Mouse (Mus musculus) midbrain, postnatal 0 days (tissue): ENCODE results near the gene 4932438H23Rik. TPM values are rescaled to one million over a fixed set of nuclear protein-coding genes. Genes with fewer than 3 reads are reported as not detected.

ENCODE experiments used
- ATAC-seq: fragments of 200-750 bp; cut with Nextera tagmentation; 2 replicates; pipeline ENCODE4 v1.8.0; 2017; ENCODE audit warnings: moderate number of reproducible peaks, mild to moderate bottlenecking, moderate TSS enrichment, moderate library complexity; ENCODE audit not compliant: low FRiP score
- DNase-seq: peaks from one replicate; pipeline ENCODE4 v3.0.0-alpha.2; 2015; ENCODE audit warnings: low spot score
- H3K27ac ChIP-seq: fragments of 300-500 bp; sonication (generic); 2 replicates; pipeline ENCODE4 v1.5.1; 2014; ENCODE audit warnings: low read depth, mild to moderate bottlenecking, low read length, mixed read lengths
- H3K27me3 ChIP-seq: fragments of 300-500 bp; sonication (generic); 2 replicates; pipeline ENCODE4 v1.6.1; 2014; ENCODE audit warnings: low read length, control low read depth, mixed read lengths; ENCODE audit not compliant: insufficient read depth
- H3K36me3 ChIP-seq: fragments of 300-500 bp; sonication (generic); 2 replicates; pipeline ENCODE4 v1.6.1; 2014; ENCODE audit warnings: low read length, control low read depth, mixed read lengths; ENCODE audit not compliant: insufficient read depth
- H3K4me1 ChIP-seq: fragments of 300-500 bp; sonication (generic); 2 replicates; pipeline ENCODE4 v1.6.1; 2014; ENCODE audit warnings: mild to moderate bottlenecking, control low read depth, antibody characterized with exemption, low read length, mixed read lengths; ENCODE audit not compliant: insufficient read depth
- H3K4me2 ChIP-seq: fragments of 300-500 bp; sonication (generic); 2 replicates; pipeline ENCODE4 v1.6.1; 2014; ENCODE audit warnings: low read depth, mild to moderate bottlenecking, low read length, mixed read lengths; ENCODE audit not compliant: poor library complexity, severe bottlenecking
- H3K4me3 ChIP-seq: fragments of 300-500 bp; sonication (generic); 2 replicates; pipeline ENCODE4 v1.5.1; 2014; ENCODE audit warnings: low read depth, mild to moderate bottlenecking, low read length, moderate library complexity
- H3K9ac ChIP-seq: fragments of 300-500 bp; sonication (generic); replicated peaks from 2 replicates; pipeline ENCODE4 v1.6.1; 2014; ENCODE audit warnings: mild to moderate bottlenecking, low read length, moderate library complexity, mixed read lengths; ENCODE audit not compliant: poor library complexity, severe bottlenecking
- H3K9me3 ChIP-seq: fragments of 300-500 bp; sonication (generic); 2 replicates; pipeline ENCODE4 v1.6.1; 2016; ENCODE audit warnings: low read length, control low read depth
- CTCF ChIP-seq: IDR thresholded peaks from 2 replicates; pipeline ENCODE4 v1.5.1; 2016; ENCODE audit warnings: antibody characterized with exemption, mild to moderate bottlenecking
- WGBS: fragments of 180-500 bp; shearing (Covaris S2); extraction: QIAGEN DNeasy Blood & Tissue Kit; methylation state at CpG from one replicate; pipeline ENCODE4 v1.1.7; 2014; 5-methylcytosine and 5-hydroxymethylcytosine counted together
- polyA plus RNA-seq: library from polyadenylated mRNA; unstranded; fragments of >200 nt; fragmentation: Nextera tagmentation; extraction: Ambion mirVana; gene quantifications from 2 replicates; pipeline ENCODE4 v1.2.1, GENCODE M21; 2015
- total RNA-seq: library from RNA; depleted of rRNA; stranded (reverse); fragments of >200 nt; gene quantifications from 2 replicates; pipeline ENCODE4 v1.2.3, GENCODE M21; 2014

The 4932438H23Rik gene
- total and polyA plus RNA-seq, 2 experiments from 2014 or later = 0.77 to 0.81 TPM

DNA sequence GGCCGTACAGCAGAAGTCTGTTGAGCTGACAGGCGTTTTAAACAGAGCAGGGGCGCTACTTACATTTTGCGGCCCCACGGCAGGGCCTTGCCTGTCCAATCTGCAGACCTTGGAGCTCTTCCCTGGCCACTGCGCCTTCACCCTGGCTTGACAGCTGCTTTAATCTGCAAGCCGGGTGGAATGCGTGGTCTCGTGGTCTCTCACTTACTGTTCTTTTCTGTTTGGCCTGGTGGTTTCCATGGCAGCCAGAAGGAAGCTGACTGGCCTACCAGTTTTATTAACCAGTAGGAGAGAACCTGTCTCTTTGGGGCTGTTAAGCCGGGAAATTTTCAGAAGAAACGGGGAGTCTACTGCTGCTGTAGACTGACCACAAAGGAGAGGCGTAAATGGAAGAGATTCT, 26.0 kb downstream of the 4932438H23Rik start:
- Histone ChIP-seq H3K9ac (no peak overlapping the region), H3K4me1 (no peaks in the 10 kb centered on the region), H3K4me2 (peak overlapping the region; percentile 34), H3K27me3 (no peaks in the 10 kb centered on the region), H3K4me3 (no peak overlapping the region), H3K36me3 (no peaks in the 10 kb centered on the region), H3K9me3 (no peaks in the 10 kb centered on the region), H3K27ac (peak overlapping the region; percentile 4; the same call in 1 of the 2 replicates)
- peak; percentile 74 for DNase-seq
- ATAC-seq = peak; percentile 35; the same call in 1 of the 2 replicates
- TF ChIP-seq CTCF = no peak
- WGBS = 12% methylated on average over 12 of the region's 12 CpGs

DNA sequence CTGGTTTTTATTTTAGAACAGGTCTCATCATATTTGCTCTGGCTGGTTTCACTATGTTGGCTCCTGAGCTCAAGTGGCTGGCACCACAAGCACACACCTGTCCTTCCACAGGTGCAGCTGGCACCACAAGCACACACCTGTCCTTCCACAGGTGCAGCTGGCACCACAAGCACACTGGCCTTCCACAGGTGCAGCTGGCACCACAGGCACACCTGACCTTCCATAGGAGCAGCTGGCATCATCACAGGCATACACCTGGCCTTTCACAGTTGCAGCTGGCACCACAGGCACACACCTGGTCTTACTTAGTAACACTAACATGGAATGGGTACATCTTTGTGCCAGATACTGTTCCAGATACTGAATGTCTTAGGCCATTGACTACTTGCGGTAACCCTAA, 27.8 kb downstream of the 4932438H23Rik start:
- no peaks in the 10 kb centered on the region for H3K4me1 ChIP-seq
- no peaks in the 10 kb centered on the region for H3K27me3 ChIP-seq
- H3K36me3 ChIP-seq = no peaks in the 10 kb centered on the region
- no peak for TF ChIP-seq CTCF
- no peak overlapping the region for H3K9ac ChIP-seq
- 97% methylated on average over 1 of the region's 1 CpGs for WGBS
- H3K4me3 ChIP-seq = no peak overlapping the region
- no peak overlapping the region for H3K27ac ChIP-seq
- ATAC-seq = no peak
- no peak for DNase-seq
- H3K9me3 ChIP-seq = no peaks in the 10 kb centered on the region
- no peak overlapping the region for H3K4me2 ChIP-seq

DNA sequence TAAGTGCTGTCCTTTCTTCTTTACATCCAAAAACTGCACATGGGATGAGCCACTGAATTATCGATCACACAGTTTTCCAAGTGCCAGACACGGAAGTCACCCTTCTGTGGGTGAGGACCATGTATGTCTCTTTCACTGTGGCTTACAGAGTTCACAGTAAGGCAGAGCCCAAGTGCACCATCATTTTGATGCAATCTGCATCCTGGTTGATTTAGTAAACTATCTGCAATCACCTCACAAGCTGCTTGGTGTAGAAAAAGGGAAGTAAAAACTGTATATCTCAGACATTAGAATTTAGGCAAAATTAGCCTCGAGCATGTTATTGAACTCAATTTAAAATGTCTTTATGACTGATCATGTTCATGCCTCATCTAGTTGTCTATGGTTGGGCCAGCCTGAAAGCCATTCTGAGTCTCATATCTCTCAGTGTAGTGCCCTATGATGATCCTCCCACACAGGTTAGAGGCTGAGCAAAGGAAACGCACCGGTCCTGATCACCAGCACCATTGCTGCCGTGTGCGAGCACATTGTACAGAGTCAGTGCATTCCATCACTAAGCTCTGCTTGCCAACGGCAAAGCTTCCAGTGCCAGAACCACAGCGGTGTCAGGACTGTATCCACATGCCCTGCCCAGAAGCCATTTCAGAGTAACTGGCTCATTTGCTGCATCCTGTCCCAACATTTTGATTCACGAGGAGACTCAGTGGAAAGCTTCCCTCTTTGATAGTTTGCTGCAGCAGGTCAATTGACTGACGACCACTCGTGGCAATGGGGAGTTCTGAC, 30.1 kb downstream of the 4932438H23Rik start:
- no peak overlapping the region for H3K4me3 ChIP-seq
- no peaks in the 10 kb centered on the region for H3K4me1 ChIP-seq
- WGBS = 89% methylated on average over 12 of the region's 12 CpGs
- H3K36me3 ChIP-seq = no peaks in the 10 kb centered on the region
- H3K4me2 ChIP-seq = no peak overlapping the region
- DNase-seq (no peak), ATAC-seq (no peak)
- no peaks in the 10 kb centered on the region for H3K9me3 ChIP-seq
- no peak for TF ChIP-seq CTCF
- H3K27ac ChIP-seq = no peak overlapping the region
- no peaks in the 10 kb centered on the region for H3K27me3 ChIP-seq
- H3K9ac ChIP-seq = no peak overlapping the region

DNA sequence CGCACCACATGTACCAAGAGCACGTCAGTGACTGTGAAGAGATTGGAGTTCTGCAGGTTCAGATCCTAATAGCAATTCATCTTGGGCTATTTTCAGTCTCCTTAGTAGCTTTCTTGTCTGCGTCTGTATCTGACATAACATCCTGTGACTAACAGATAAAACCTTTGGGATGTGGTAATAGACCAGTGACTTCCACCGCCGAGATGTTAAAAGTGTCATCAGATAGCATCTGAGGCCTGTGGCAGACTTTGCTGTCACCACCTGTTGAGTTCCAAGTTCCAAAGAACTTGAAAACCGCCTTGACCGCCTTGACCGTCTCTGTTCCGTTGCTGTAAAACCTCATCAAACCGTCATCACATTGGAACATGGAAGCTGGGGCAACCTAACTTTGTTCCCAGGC, 31.1 kb downstream of the 4932438H23Rik start:
- DNase-seq = no peak
- ATAC-seq = no peak
- H3K9me3 ChIP-seq = no peaks in the 10 kb centered on the region
- H3K36me3 ChIP-seq = no peaks in the 10 kb centered on the region
- TF ChIP-seq CTCF = no peak
- no peaks in the 10 kb centered on the region for H3K4me1 ChIP-seq
- H3K27me3 ChIP-seq = no peaks in the 10 kb centered on the region
- 91% methylated on average over 10 of the region's 10 CpGs for WGBS
- no peak overlapping the region for H3K27ac ChIP-seq
- no peak overlapping the region for H3K9ac ChIP-seq
- H3K4me3 ChIP-seq = no peak overlapping the region
- no peak overlapping the region for H3K4me2 ChIP-seq

DNA sequence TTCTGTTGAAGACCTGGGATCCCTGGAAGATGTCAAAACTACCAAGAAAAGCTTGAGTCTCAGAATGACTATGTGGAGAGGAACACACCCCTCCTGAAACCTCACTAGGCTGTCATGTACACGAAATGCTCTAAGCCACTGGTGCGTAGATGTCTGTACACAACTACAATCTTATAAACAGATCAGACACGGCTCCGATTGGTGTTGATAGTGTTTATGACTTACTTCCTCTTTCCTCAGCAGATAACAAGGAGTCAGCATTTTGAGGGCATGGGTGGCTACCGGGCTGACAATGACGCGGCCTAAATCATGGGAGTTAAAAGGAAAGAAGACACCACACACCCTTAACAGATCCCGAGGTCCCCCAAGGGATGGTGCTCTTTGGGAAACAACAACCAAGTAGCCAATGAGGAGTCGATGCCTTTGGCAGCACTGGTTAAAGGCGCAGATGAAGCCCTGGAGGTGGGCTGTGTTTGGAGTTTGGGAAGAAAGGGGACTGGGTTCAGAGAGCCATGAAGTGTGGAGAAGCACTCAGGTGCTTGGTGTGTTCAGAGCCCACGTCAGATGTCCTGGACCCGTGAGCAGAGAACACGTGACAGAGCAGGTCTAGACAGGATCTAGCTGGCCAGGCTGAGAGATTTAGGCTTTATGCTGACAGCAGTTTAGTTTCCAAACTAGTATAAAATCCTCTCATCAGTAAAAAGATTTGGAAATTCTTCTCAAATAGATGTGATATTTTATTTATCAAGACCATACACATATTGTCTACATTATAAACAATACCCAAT, 33.2 kb downstream of the 4932438H23Rik start:
- WGBS = 87% methylated on average over 13 of the region's 13 CpGs
- no peak for ATAC-seq

DNA sequence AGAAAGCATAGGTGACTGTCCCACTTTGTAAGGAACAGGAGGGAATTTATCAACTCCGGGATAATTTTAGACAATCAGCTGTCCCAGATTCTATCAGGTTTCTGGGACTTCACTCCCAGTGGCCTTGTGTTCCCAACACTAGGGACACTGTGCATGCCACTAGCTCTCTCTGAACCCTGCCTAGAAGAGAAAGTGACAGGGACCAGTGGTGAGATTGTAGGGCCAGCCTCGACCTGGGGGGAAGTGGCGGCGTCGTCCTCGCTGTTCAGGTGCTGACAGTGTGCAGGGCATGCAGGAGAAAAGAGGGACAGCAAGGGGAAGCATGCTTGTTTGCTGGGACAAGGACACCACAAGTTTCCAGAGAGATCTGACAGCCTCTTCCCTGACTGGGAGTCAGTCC, 37.2 kb downstream of the 4932438H23Rik start:
- no peak overlapping the region for H3K4me2 ChIP-seq
- 77% methylated on average over 6 of the region's 6 CpGs for WGBS
- ATAC-seq (no peak), DNase-seq (no peak)
- no peak overlapping the region for H3K9ac ChIP-seq
- H3K9me3 ChIP-seq = no peaks in the 10 kb centered on the region
- H3K27ac ChIP-seq = no peak overlapping the region
- no peak for TF ChIP-seq CTCF
- no peaks in the 10 kb centered on the region for H3K4me1 ChIP-seq
- no peak overlapping the region for H3K4me3 ChIP-seq
- H3K36me3 ChIP-seq = no peaks in the 10 kb centered on the region
- no peaks in the 10 kb centered on the region for H3K27me3 ChIP-seq

More for the DNA sequence above, 33.2 kb downstream of the 4932438H23Rik start:
- Histone ChIP-seq H3K36me3 (no peaks in the 10 kb centered on the region), H3K4me1 (no peaks in the 10 kb centered on the region), H3K27me3 (no peaks in the 10 kb centered on the region), H3K4me3 (no peak overlapping the region), H3K27ac (no peak overlapping the region), H3K9me3 (no peaks in the 10 kb centered on the region), H3K4me2 (no peak overlapping the region), H3K9ac (no peak overlapping the region)
- TF ChIP-seq CTCF = no peak
- DNase-seq = no peak
